Comparison of ENCODE assay signal across 26 mouse cellular contexts in genomic region chr9:37924194-37924593, GRCm38 (mm10). TPM values are rescaled to one million over a fixed set of nuclear protein-coding genes. Genes with fewer than 3 reads are reported as not detected.
DNase-seq lines count a peak whose midpoint lies in the region; ATAC-seq and TF ChIP-seq lines count a peak whose summit lies in the region.
"Had no signal": no experiment of that assay in that cellular context is flagged by ENCODE, and none has a peak within 500 bp of the region (broad histone marks: within the 10 kb centered on the region; RNA-seq: fewer than 3 reads in every experiment).

No protein-coding gene starts in this region.

- H3K4me3 ChIP-seq in left cerebral cortex, adult 2 months = no peak overlapping the region

- intact Hi-C loops in left cerebral cortex, adult 2 months (cut with DNase I) = no loop called here
- intact Hi-C loops in left cerebral cortex, postnatal 10 days (cut with DNase I) = loop anchor here (10.0 kb wide), 1 partner anchor 469 kb away; no protein-coding TSS in a partner anchor

- H3K27ac ChIP-seq in left cerebral cortex, adult 2 months = peak overlapping the region; percentile 3; the same call in 1 of the 2 replicates

- no peak for TF ChIP-seq CTCF in left cerebral cortex, adult 2 months (IDR thresholded peaks at IDR 0.05)

- no peak for DNase-seq in frontal cortex, postnatal 14 days (ENCODE audit: low spot score in 2 of 2)
- DNase-seq in left cerebral cortex, adult 2 months (ENCODE audit: extremely low spot score in 1 of 2, low spot score in 2 of 2) = no peak
- DNase-seq in left cerebral cortex, postnatal 10 days (ENCODE audit: extremely low spot score in 1 of 2, low spot score in 2 of 2) = no peak
- peak; percentile 41 for DNase-seq in brain, adult 2 months (ENCODE audit: low read depth, low spot score)
- DNase-seq in cerebellum, adult 9-10 months = no peak
- DNase-seq: adrenal gland, adult 2 months; adrenal gland, adult 8-10 months; adrenal gland, postnatal 10 days; adrenal gland, postnatal 14 days; adrenal gland, postnatal 25 days; adrenal gland, postnatal 36 days; B cell, adult 2 months; cerebellum, adult 11 months; cerebellum, adult 11-12 months; cerebellum, adult 18-20 months; cerebellum, adult 2 months had no signal

- peak; percentile 79 for ATAC-seq in frontal cortex, adult (ENCODE audit: low TSS enrichment)
- ATAC-seq: activated CD4-positive, CD25-positive, alpha-beta regulatory T cell, adult 4 months; CD4-positive, CD25-positive, alpha-beta regulatory T cell, adult 4 months; Patski had no signal

RNA-seq across cellular contexts. Expression of gene Olfr878, which starts 6.6 kb away (rescaled TPM):
- under 1 TPM; 0.23 to 0.36 TPM for total RNA-seq in left cerebral cortex, adult 2 months (2021)
- total RNA-seq in left cerebral cortex, postnatal 10 days (2021) = not detected
- total RNA-seq: adrenal gland, adult 18-20 months; adrenal gland, adult 2 months; adrenal gland, adult 8-10 months; adrenal gland, postnatal 10 days; adrenal gland, postnatal 14 days; adrenal gland, postnatal 25 days; adrenal gland, postnatal 36 days; adrenal gland, postnatal 4 days; CH12.LX; ES-E14; G1E; MEL had no signal

RNA-seq across cellular contexts. Expression of gene Olfr145, which starts 27.7 kb away (rescaled TPM):
- total RNA-seq in left cerebral cortex, adult 2 months (2021) = under 1 TPM; 0.05 to 0.07 TPM
- under 1 TPM in 1 of 2 experiments, not detected in 1; 0.06 TPM for total RNA-seq in left cerebral cortex, postnatal 10 days (2021)
- total RNA-seq: adrenal gland, adult 18-20 months; adrenal gland, adult 2 months; adrenal gland, adult 8-10 months; adrenal gland, postnatal 10 days; adrenal gland, postnatal 14 days; adrenal gland, postnatal 25 days; adrenal gland, postnatal 36 days; adrenal gland, postnatal 4 days; CH12.LX; ES-E14; MEL had no signal
